ENCODE assay signal across 10 mouse cellular contexts in the genomic region with DNA sequence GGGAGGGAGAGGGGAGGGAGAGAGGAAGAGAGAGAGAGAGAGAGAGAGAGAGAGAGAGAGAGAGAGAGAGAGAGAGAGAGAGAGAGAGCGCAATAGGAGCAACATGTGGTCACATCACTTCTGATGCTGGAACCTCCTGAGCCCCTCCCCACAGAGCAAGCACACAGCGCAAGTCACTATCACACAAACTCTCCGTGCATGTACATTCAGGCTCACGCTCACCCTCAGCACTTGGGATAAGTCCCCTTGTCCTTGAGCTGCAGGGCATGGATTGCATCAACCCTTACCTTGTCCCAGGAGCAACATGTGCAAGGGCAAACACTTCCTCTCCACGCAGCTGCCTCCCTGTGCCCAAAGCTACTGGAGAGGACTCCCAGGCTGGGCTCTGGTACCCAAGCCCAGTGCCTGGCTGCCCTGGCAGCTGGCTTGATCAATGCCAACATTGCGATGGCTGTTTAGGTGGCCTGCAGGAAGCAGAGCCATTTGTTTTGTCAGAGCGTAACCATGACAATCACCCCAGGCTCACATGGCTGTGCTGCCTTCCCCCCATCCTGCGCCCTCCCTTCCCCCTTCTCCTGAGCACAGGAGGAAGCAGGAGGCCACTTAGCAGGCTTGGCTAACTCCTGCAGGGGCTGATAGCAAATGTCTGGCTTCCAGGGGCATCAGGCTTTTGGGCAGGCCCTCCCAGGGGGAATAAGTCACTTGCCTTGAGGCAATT. TPM values are rescaled to one million over a fixed set of nuclear protein-coding genes. Genes with fewer than 3 reads are reported as not detected.
DNase-seq lines count a peak whose midpoint lies in the region; ATAC-seq lines count a peak whose summit lies in the region.
"Had no signal": no experiment of that assay in that cellular context is flagged by ENCODE, and none has a peak within 500 bp of the region (broad histone marks: within the 10 kb centered on the region; RNA-seq: fewer than 3 reads in every experiment).

A gene (minus strand): TSS at position 457 of the 718 bp plus-strand sequence.

- peak within 1 kb of the TSS; percentile 7; the same call in 1 of the 2 replicates for H3K9ac ChIP-seq in hindbrain, embryonic 14.5 days
- H3K9ac ChIP-seq in neural tube, embryonic 11.5 days (ENCODE audit: low read length) = peak within 1 kb of the TSS; percentile 2; the same call in 1 of the 2 replicates

- H3K4me3 ChIP-seq in hindbrain, embryonic 14.5 days (replicated peaks; ENCODE audit: low read length) = no peak within 1 kb of the TSS
- H3K4me3 ChIP-seq in neural tube, embryonic 11.5 days (ENCODE audit: low read depth, low read length) = no peak within 1 kb of the TSS

- DNase-seq in kidney, postnatal 4 days = peak; percentile 25 to 50
- DNase-seq in kidney, postnatal 36 days = no peak
- DNase-seq in embryo, embryonic 11 days = peak; percentile 64
- DNase-seq in hindbrain, embryonic 14.5 days (ENCODE audit: low spot score) = peak; percentile 68
- peak; percentile 63 for DNase-seq in neural tube, embryonic 11.5 days (ENCODE audit: low spot score)
- no peak for DNase-seq in adipocyte (ENCODE audit: low spot score)
- no peak for DNase-seq in lung, postnatal 10 days
- DNase-seq in lung, postnatal 25 days (ENCODE audit: low spot score) = no peak
- DNase-seq: gastrocnemius, postnatal 36 days; kidney, adult 18-20 months had no signal

- WGBS in hindbrain, embryonic 14.5 days = 16% methylated on average over 8 of the region's 8 CpGs
- 21% methylated on average over 8 of the region's 8 CpGs for WGBS in neural tube, embryonic 11.5 days

- peaks cover 10% of the 10 kb centered on the region for H3K4me1 ChIP-seq in hindbrain, embryonic 14.5 days (replicated peaks; ENCODE audit: control insufficient read depth, insufficient read depth, low read length)
- H3K4me1 ChIP-seq in neural tube, embryonic 11.5 days (ENCODE audit: control insufficient read depth, insufficient read depth, low read length) = peaks cover 9% of the 10 kb centered on the region

- H3K27ac ChIP-seq in hindbrain, embryonic 14.5 days = no peak within 1 kb of the TSS
- H3K27ac ChIP-seq in neural tube, embryonic 11.5 days (ENCODE audit: low read depth, low read length) = 0 out of 2 replicates have a peak within 1 kb of the TSS, but pooled peaks have one; percentile 17

- H3K4me2 ChIP-seq in hindbrain, embryonic 14.5 days (replicated peaks) = peak within 1 kb of the TSS; percentile 24
- no peak within 1 kb of the TSS; the same call in 1 of the 2 replicates for H3K4me2 ChIP-seq in neural tube, embryonic 11.5 days (ENCODE audit: low read depth)

- H3K36me3 ChIP-seq in hindbrain, embryonic 14.5 days (replicated peaks; ENCODE audit: control insufficient read depth, insufficient read depth) = no peaks in the 10 kb centered on the region
- no peaks in the 10 kb centered on the region for H3K36me3 ChIP-seq in neural tube, embryonic 11.5 days (ENCODE audit: control insufficient read depth, insufficient read depth, low read length)

- H3K27me3 ChIP-seq in hindbrain, embryonic 14.5 days (ENCODE audit: control insufficient read depth, insufficient read depth, low read length) = no peaks in the 10 kb centered on the region
- no peaks in the 10 kb centered on the region for H3K27me3 ChIP-seq in neural tube, embryonic 11.5 days (ENCODE audit: control insufficient read depth, insufficient read depth, low read length)

- ATAC-seq in hindbrain, embryonic 14.5 days (ENCODE audit: low FRiP score) = peak; percentile 79
- peak; percentile 31; the same call in 1 of the 2 replicates for ATAC-seq in neural tube, embryonic 11.5 days (ENCODE audit: insufficient read depth, low FRiP score, low TSS enrichment)

- H3K9me3 ChIP-seq in hindbrain, embryonic 14.5 days (ENCODE audit: control insufficient read depth, low read length) = no peaks in the 10 kb centered on the region
- no peaks in the 10 kb centered on the region for H3K9me3 ChIP-seq in neural tube, embryonic 11.5 days (ENCODE audit: control insufficient read depth, low read length)

RNA-seq across cellular contexts. Expression of the gene that starts here (rescaled TPM):
- 1.2 and 2.0 TPM in 2 replicates for polyA plus RNA-seq in hindbrain, embryonic 14.5 days (2014; fragmentation: Nextera tagmentation; extraction: Ambion mirVana)
- 0.23 and 0.48 TPM in 2 replicates for polyA plus RNA-seq in neural tube, embryonic 11.5 days (2014; fragmentation: Nextera tagmentation; extraction: Ambion mirVana)

Comparison
In these comparisons a context has a peak if more than half of its experiments do, and no peak if none do; other contexts are left out.
1. DNase-seq: peak in kidney, postnatal 4 days (2 of 2), embryo, embryonic 11 days (single experiment) and hindbrain, embryonic 14.5 days (single experiment); none in kidney, postnatal 36 days (0 of 2), adipocyte (single experiment), lung, postnatal 10 days (single experiment) and lung, postnatal 25 days (single experiment).
2. Peak in DNase-seq, ATAC-seq, H3K27ac ChIP-seq and H3K9ac ChIP-seq in neural tube, embryonic 11.5 days; RNA of the gene not detected or under 1 TPM.